Mouse (Mus musculus) megakaryocyte, embryonic 14.5 days (primary cell): ENCODE data around the gene Ciz1.

ENCODE experiments used
- FLI1 ChIP-seq: IDR thresholded peaks from 2 replicates; pipeline ENCODE4 v1.6.1; 2012; ENCODE audit warnings: low read length, inconsistent platforms, mixed read lengths
- GATA1 ChIP-seq: IDR thresholded peaks from 3 replicates; pipeline ENCODE4 v1.6.1; 2012; ENCODE audit warnings: mixed read lengths, low read length, inconsistent platforms, borderline replicate concordance

GRCm38 (mm10) chr2:32380001-32380500, 27.9 kb downstream of the Ciz1 start:
- TF ChIP-seq GATA1 (no peak), FLI1 (no peak)
